Mouse (Mus musculus): ENCODE measurements around the gene Ap2m1. TPM values are rescaled to one million over a fixed set of nuclear protein-coding genes. Genes with fewer than 3 reads are reported as not detected.
A peak's percentile ranks its signal among the peaks of the same experiment; 100 is the strongest.

The Ap2m1 gene
- polyA plus RNA-seq, 1 experiment from 2014 or later, result 423 TPM

GRCm38 (mm10) chr16:20557381-20557780 lies 22.1 kb downstream of the Ap2m1 start:
- Histone ChIP-seq H3K4me2 (replicated peaks; ENCODE audit: low read depth) (no peak overlapping the region), H3K9ac (ENCODE audit: low read depth, low read length) (no peak overlapping the region), H3K36me3 (ENCODE audit: control insufficient read depth, insufficient read depth) (peaks cover 69% of the 10 kb centered on the region), H3K4me3 (ENCODE audit: low read depth, low read length) (no peak overlapping the region), H3K27me3 (replicated peaks; ENCODE audit: control insufficient read depth, insufficient read depth, low read length) (no peaks in the 10 kb centered on the region), H3K27ac (ENCODE audit: low read depth, low read length) (no peak overlapping the region), H3K9me3 (ENCODE audit: control insufficient read depth) (no peaks in the 10 kb centered on the region), H3K4me1 (replicated peaks; ENCODE audit: control insufficient read depth, insufficient read depth, low read length) (no peaks in the 10 kb centered on the region)
- no peak for TF ChIP-seq CTCF (IDR thresholded peaks at IDR 0.05; ENCODE audit: low read depth)
- ATAC-seq, result peak; percentile 28; the same call in 1 of the 2 replicates
- WGBS, result 51% methylated on average over 7 of the region's 7 CpGs

GRCm38 (mm10) chr16:20565075-20565474 lies 29.8 kb downstream of the Ap2m1 start:
- no peak for TF ChIP-seq CTCF (IDR thresholded peaks at IDR 0.05; ENCODE audit: low read depth)
- Histone ChIP-seq H3K36me3 (ENCODE audit: control insufficient read depth, insufficient read depth) (peaks cover 13% of the 10 kb centered on the region), H3K9me3 (ENCODE audit: control insufficient read depth) (no peaks in the 10 kb centered on the region), H3K27ac (ENCODE audit: low read depth, low read length) (no peak overlapping the region), H3K27me3 (replicated peaks; ENCODE audit: control insufficient read depth, insufficient read depth, low read length) (no peaks in the 10 kb centered on the region), H3K9ac (ENCODE audit: low read depth, low read length) (no peak overlapping the region), H3K4me1 (replicated peaks; ENCODE audit: control insufficient read depth, insufficient read depth, low read length) (no peaks in the 10 kb centered on the region), H3K4me2 (replicated peaks; ENCODE audit: low read depth) (no peak overlapping the region), H3K4me3 (ENCODE audit: low read depth, low read length) (no peak overlapping the region)
- WGBS, result 13% methylated on average over 1 of the region's 1 CpGs
- no peak for ATAC-seq

GRCm38 (mm10) chr16:20589366-20589938 lies 54.2 kb downstream of the Ap2m1 start, which contains the start of gene Vwa5b2:
TSS of gene Vwa5b2 (plus strand) at chr16:20589471.
- under 1% methylated on average over 24 of the region's 24 CpGs for WGBS
- Histone ChIP-seq H3K4me3 (ENCODE audit: low read depth, low read length) (peak within 1 kb of the TSS; percentile 42), H3K27ac (ENCODE audit: low read depth, low read length) (no peak within 1 kb of the TSS), H3K27me3 (replicated peaks; ENCODE audit: control insufficient read depth, insufficient read depth, low read length) (peaks cover 35% of the 10 kb centered on the region), H3K9ac (ENCODE audit: low read depth, low read length) (0 out of 2 replicates have a peak within 1 kb of the TSS, but pooled peaks have one; percentile 13), H3K36me3 (ENCODE audit: control insufficient read depth, insufficient read depth) (no peaks in the 10 kb centered on the region; the same call in 1 of the 2 replicates), H3K9me3 (ENCODE audit: control insufficient read depth) (no peaks in the 10 kb centered on the region), H3K4me2 (replicated peaks; ENCODE audit: low read depth) (peak within 1 kb of the TSS; percentile 80), H3K4me1 (replicated peaks; ENCODE audit: control insufficient read depth, insufficient read depth, low read length) (0 out of 2 replicates have a peak, but pooled peaks cover 10% of the 10 kb centered on the region)
- no peak for TF ChIP-seq CTCF (IDR thresholded peaks at IDR 0.05; ENCODE audit: low read depth)
- ATAC-seq, result peak; percentile 17; the same call in 1 of the 2 replicates

GRCm38 (mm10) chr16:20589939-20590679 lies 54.8 kb downstream of the Ap2m1 start:
- Histone ChIP-seq H3K4me3 (ENCODE audit: low read depth, low read length) (peak overlapping the region; percentile 42), H3K9me3 (ENCODE audit: control insufficient read depth) (no peaks in the 10 kb centered on the region), H3K27ac (ENCODE audit: low read depth, low read length) (no peak overlapping the region), H3K27me3 (replicated peaks; ENCODE audit: control insufficient read depth, insufficient read depth, low read length) (peaks cover 35% of the 10 kb centered on the region), H3K4me2 (replicated peaks; ENCODE audit: low read depth) (peak overlapping the region; percentile 80), H3K36me3 (ENCODE audit: control insufficient read depth, insufficient read depth) (no peaks in the 10 kb centered on the region; the same call in 1 of the 2 replicates), H3K4me1 (replicated peaks; ENCODE audit: control insufficient read depth, insufficient read depth, low read length) (0 out of 2 replicates have a peak, but pooled peaks cover 10% of the 10 kb centered on the region), H3K9ac (ENCODE audit: low read depth, low read length) (no peak overlapping the region)
- no peak for TF ChIP-seq CTCF (IDR thresholded peaks at IDR 0.05; ENCODE audit: low read depth)
- peak; percentile 35 for ATAC-seq
- under 1% methylated on average over 38 of the region's 39 CpGs for WGBS

GRCm38 (mm10) chr16:20590680-20591038 lies 55.4 kb downstream of the Ap2m1 start:
- Histone ChIP-seq H3K4me1 (replicated peaks; ENCODE audit: control insufficient read depth, insufficient read depth, low read length) (0 out of 2 replicates have a peak, but pooled peaks cover 10% of the 10 kb centered on the region), H3K9me3 (ENCODE audit: control insufficient read depth) (no peaks in the 10 kb centered on the region), H3K4me3 (ENCODE audit: low read depth, low read length) (peak overlapping the region; percentile 42), H3K27ac (ENCODE audit: low read depth, low read length) (no peak overlapping the region), H3K27me3 (replicated peaks; ENCODE audit: control insufficient read depth, insufficient read depth, low read length) (peaks cover 35% of the 10 kb centered on the region), H3K4me2 (replicated peaks; ENCODE audit: low read depth) (peak overlapping the region; percentile 80), H3K36me3 (ENCODE audit: control insufficient read depth, insufficient read depth) (no peaks in the 10 kb centered on the region; the same call in 1 of the 2 replicates), H3K9ac (ENCODE audit: low read depth, low read length) (no peak overlapping the region)
- no peak for ATAC-seq
- TF ChIP-seq CTCF (IDR thresholded peaks at IDR 0.05; ENCODE audit: low read depth), result no peak
- WGBS, result 1% methylated on average over 17 of the region's 17 CpGs

- Histone ChIP-seq H3K27me3 (replicated peaks; ENCODE audit: control insufficient read depth, insufficient read depth, low read length) (peaks cover 35% of the 10 kb centered on the region), H3K4me1 (replicated peaks; ENCODE audit: control insufficient read depth, insufficient read depth, low read length) (0 out of 2 replicates have a peak, but pooled peaks cover 10% of the 10 kb centered on the region), H3K9me3 (ENCODE audit: control insufficient read depth) (no peaks in the 10 kb centered on the region), H3K4me3 (ENCODE audit: low read depth, low read length) (peak overlapping the region; percentile 42), H3K4me2 (replicated peaks; ENCODE audit: low read depth) (peak overlapping the region; percentile 80; the same call in 1 of the 2 replicates), H3K36me3 (ENCODE audit: control insufficient read depth, insufficient read depth) (no peaks in the 10 kb centered on the region; the same call in 1 of the 2 replicates), H3K9ac (ENCODE audit: low read depth, low read length) (no peak overlapping the region), H3K27ac (ENCODE audit: low read depth, low read length) (no peak overlapping the region)
- TF ChIP-seq CTCF (IDR thresholded peaks at IDR 0.05; ENCODE audit: low read depth), result no peak
- no peak for ATAC-seq
- WGBS, result 13% methylated on average over 48 of the region's 48 CpGs
Observed at GRCm38 (mm10) chr16:20591076-20591705, 55.9 kb downstream of the Ap2m1 start.

Other genes starting within 250 kb of the Ap2m1 start
- gene Parl, start 233.1 kb upstream of the Ap2m1 start, polyA plus RNA-seq (2015; fragmentation: Nextera tagmentation; extraction: Ambion mirVana), result 87.0 and 89.9 TPM in 2 replicates
- gene Cyp2ab1, start 210.1 kb upstream of the Ap2m1 start, polyA plus RNA-seq (2015; fragmentation: Nextera tagmentation; extraction: Ambion mirVana), result not detected in 2 replicates
- gene Abcc5, start 109.1 kb upstream of the Ap2m1 start, polyA plus RNA-seq (2015; fragmentation: Nextera tagmentation; extraction: Ambion mirVana), result 11.5 and 13.7 TPM in 2 replicates
- 37.2 and 37.8 TPM in 2 replicates for gene Eif2b5, start 36.7 kb upstream of the Ap2m1 start, polyA plus RNA-seq (2015; fragmentation: Nextera tagmentation; extraction: Ambion mirVana)
- gene Dvl3, start 18.5 kb upstream of the Ap2m1 start, polyA plus RNA-seq (2015; fragmentation: Nextera tagmentation; extraction: Ambion mirVana), result 11.5 and 13.7 TPM in 2 replicates
- 47.0 and 64.3 TPM in 2 replicates for gene Abcf3, start 13.1 kb downstream of the Ap2m1 start, polyA plus RNA-seq (2015; fragmentation: Nextera tagmentation; extraction: Ambion mirVana)
- 1.7 and 2.0 TPM in 2 replicates for gene Vwa5b2, start 54.0 kb downstream of the Ap2m1 start, polyA plus RNA-seq (2015; fragmentation: Nextera tagmentation; extraction: Ambion mirVana)
- 17.8 and 18.0 TPM in 2 replicates for gene Eef1akmt4, start 76.1 kb downstream of the Ap2m1 start, polyA plus RNA-seq (2015; fragmentation: Nextera tagmentation; extraction: Ambion mirVana)
- 0.09 TPM in 1 of 2 replicates, not detected in the other for gene Gm49333, start 76.1 kb downstream of the Ap2m1 start, polyA plus RNA-seq (2015; fragmentation: Nextera tagmentation; extraction: Ambion mirVana)
- 24.7 and 27.8 TPM in 2 replicates for gene Alg3, start 76.3 kb downstream of the Ap2m1 start, polyA plus RNA-seq (2015; fragmentation: Nextera tagmentation; extraction: Ambion mirVana)
- gene Camk2n2, start 85.8 kb downstream of the Ap2m1 start, polyA plus RNA-seq (2015; fragmentation: Nextera tagmentation; extraction: Ambion mirVana), result 1.0 and 2.0 TPM in 2 replicates
- gene Ece2, start 94.3 kb downstream of the Ap2m1 start, polyA plus RNA-seq (2015; fragmentation: Nextera tagmentation; extraction: Ambion mirVana), result 0.17 and 0.22 TPM in 2 replicates
- gene Psmd2, start 116.2 kb downstream of the Ap2m1 start, polyA plus RNA-seq (2015; fragmentation: Nextera tagmentation; extraction: Ambion mirVana), result 136 and 137 TPM in 2 replicates
- 97.8 and 106 TPM in 2 replicates for gene Eif4g1, start 132.8 kb downstream of the Ap2m1 start, polyA plus RNA-seq (2015; fragmentation: Nextera tagmentation; extraction: Ambion mirVana)
- 4.7 and 5.0 TPM in 2 replicates for gene Fam131a, start 157.8 kb downstream of the Ap2m1 start, polyA plus RNA-seq (2015; fragmentation: Nextera tagmentation; extraction: Ambion mirVana)
- gene Polr2h, start 182.2 kb downstream of the Ap2m1 start, polyA plus RNA-seq (2015; fragmentation: Nextera tagmentation; extraction: Ambion mirVana), result 52.9 and 54.2 TPM in 2 replicates
- 5.4 and 6.1 TPM in 2 replicates for gene Clcn2, start 182.3 kb downstream of the Ap2m1 start, polyA plus RNA-seq (2015; fragmentation: Nextera tagmentation; extraction: Ambion mirVana)
- gene Chrd, start 197.6 kb downstream of the Ap2m1 start, polyA plus RNA-seq (2015; fragmentation: Nextera tagmentation; extraction: Ambion mirVana), result 2.3 TPM in 2 replicates
- gene Thpo, start 199.0 kb downstream of the Ap2m1 start, polyA plus RNA-seq (2015; fragmentation: Nextera tagmentation; extraction: Ambion mirVana), result 2.4 and 2.7 TPM in 2 replicates